Mouse (Mus musculus): Measurements from ENCODE around the gene Tmem242.

- TF ChIP-seq CTCF (IDR thresholded peaks at IDR 0.05; ENCODE audit: control insufficient read depth, insufficient read depth, insufficient read length) (no peak), USF1 (IDR thresholded peaks at IDR 0.05; ENCODE audit: low read depth) (no peak), MYOG (IDR thresholded peaks at IDR 0.05; ENCODE audit: control insufficient read depth, extremely low read depth, insufficient read length) (no peak), FOSL1 (IDR thresholded peaks at IDR 0.05; ENCODE audit: insufficient read depth, low read length, poor library complexity, severe bottlenecking) (no peak)
Measured at GRCm38 (mm10) chr17:5377151-5377929, 62.7 kb downstream of the Tmem242 start.

Measured in C2C12 (cell line).